Mouse (Mus musculus): ENCODE measurements at regions not wholly inside any gene's neighbourhood (a gene's known extent, or its start where the extent isn't known, plus 50 kb on each side); places are given as distances from the start of the nearest gene placed in this dataset.

- H3K4me1 ChIP-seq (replicated peaks; ENCODE audit: low read depth, low read length): peaks cover 14% of the 10 kb centered on the region
- no peak for TF ChIP-seq CTCF (conservative IDR thresholded peaks at IDR 0.05; ENCODE audit: low read length)
- TF ChIP-seq POU5F1 (IDR thresholded peaks at IDR 0.05; ENCODE audit: borderline replicate concordance, low read length): no peak
- TF ChIP-seq NANOG (IDR thresholded peaks at IDR 0.05; ENCODE audit: borderline replicate concordance, low read length): no peak
- H3K4me3 ChIP-seq (replicated peaks; ENCODE audit: low read length): no peak overlapping the region
- no peaks in the 10 kb centered on the region for H3K36me3 ChIP-seq (ENCODE audit: insufficient read depth, low read length)
- no peaks in the 10 kb centered on the region for H3K27me3 ChIP-seq (ENCODE audit: insufficient read depth, low read length)
- H3K9me3 ChIP-seq (ENCODE audit: low read length): no peaks in the 10 kb centered on the region
Observed at GRCm38 (mm10) chr15:40068051-40068450, 66.1 kb upstream of the 9330182O14Rik start.

- Histone ChIP-seq H3K36me3 (ENCODE audit: insufficient read depth, low read length) (no peaks in the 10 kb centered on the region), H3K9me3 (ENCODE audit: low read length) (no peaks in the 10 kb centered on the region), H3K4me3 (replicated peaks; ENCODE audit: low read length) (no peak overlapping the region), H3K27me3 (ENCODE audit: insufficient read depth, low read length) (no peaks in the 10 kb centered on the region), H3K4me1 (replicated peaks; ENCODE audit: low read depth, low read length) (no peaks in the 10 kb centered on the region)
- TF ChIP-seq NANOG (IDR thresholded peaks at IDR 0.05; ENCODE audit: borderline replicate concordance, low read length) (no peak), POU5F1 (IDR thresholded peaks at IDR 0.05; ENCODE audit: borderline replicate concordance, low read length) (no peak), CTCF (conservative IDR thresholded peaks at IDR 0.05; ENCODE audit: low read length) (no peak)
Observed at GRCm38 (mm10) chr15:40075334-40075893, 58.8 kb upstream of the 9330182O14Rik start.

GRCm38 (mm10) chr15:40079872-40080271, 54.3 kb upstream of the 9330182O14Rik start:
- no peaks in the 10 kb centered on the region for H3K27me3 ChIP-seq (ENCODE audit: insufficient read depth, low read length)
- no peak overlapping the region for H3K4me3 ChIP-seq (replicated peaks; ENCODE audit: low read length)
- H3K9me3 ChIP-seq (ENCODE audit: low read length): no peaks in the 10 kb centered on the region
- no peak for TF ChIP-seq NANOG (IDR thresholded peaks at IDR 0.05; ENCODE audit: borderline replicate concordance, low read length)
- no peak for TF ChIP-seq POU5F1 (IDR thresholded peaks at IDR 0.05; ENCODE audit: borderline replicate concordance, low read length)
- TF ChIP-seq CTCF (conservative IDR thresholded peaks at IDR 0.05; ENCODE audit: low read length): no peak
- H3K4me1 ChIP-seq (replicated peaks; ENCODE audit: low read depth, low read length): no peaks in the 10 kb centered on the region
- no peaks in the 10 kb centered on the region for H3K36me3 ChIP-seq (ENCODE audit: insufficient read depth, low read length)

Measured in E14TG2a.4 (cell line).